Mouse (Mus musculus): Measurements from ENCODE around the gene Gm21988. TPM values are rescaled to one million over a fixed set of nuclear protein-coding genes. Genes with fewer than 3 reads are reported as not detected.

Gm21988 gene
- total RNA-seq, 2 experiments from 2014 or later = 7.2 to 7.9 TPM

GRCm38 (mm10) chr11:70189319-70190134, 50.1 kb downstream of the Gm21988 start:
- no peak for DNase-seq (ENCODE audit: low spot score in 2 of 2)

Small RNAs within 50 kb of the gene (microRNA-seq; reads per million reads assigned to microRNA genes)
- gene Mir195a (1,074 to 2,365 reads per million in 2 experiments), gene Mir497 (0 reads per million in 2 experiments), gene Mir497b (0 reads per million in 2 experiments)

Other genes starting within 250 kb of the Gm21988 start
- gene Gabarap, start 248.7 kb downstream of the Gm21988 start, total RNA-seq (2021) = 100 to 1,000 TPM; 221 to 251 TPM
- 10 to 100 TPM; 38.0 to 40.0 TPM for gene Phf23, start 244.1 kb downstream of the Gm21988 start, total RNA-seq (2021)
- 10 to 100 TPM; 29.3 to 29.7 TPM for gene Dvl2, start 239.2 kb downstream of the Gm21988 start, total RNA-seq (2021)
- gene Acadvl, start 224.4 kb downstream of the Gm21988 start, total RNA-seq (2021) = 10 to 100 TPM; 62.3 to 69.2 TPM
- gene Dlg4, start 222.9 kb downstream of the Gm21988 start, total RNA-seq (2021) = 100 to 1,000 TPM; 845 to 900 TPM
- gene Asgr1, start 185.7 kb downstream of the Gm21988 start, total RNA-seq (2021) = 1 to 10 TPM in 1 of 2 experiments, under 1 TPM in 1; 0.88 to 1.0 TPM
- gene Asgr2, start 147.2 kb downstream of the Gm21988 start, total RNA-seq (2021) = not detected
- gene Mgl2, start 109.5 kb downstream of the Gm21988 start, total RNA-seq (2021) = 1 to 10 TPM in 1 of 2 experiments, under 1 TPM in 1; 0.55 to 1.2 TPM
- gene Clec10a, start 83.6 kb downstream of the Gm21988 start, total RNA-seq (2021) = 1 to 10 TPM; 1.1 to 2.3 TPM
- 10 to 100 TPM; 26.1 to 32.9 TPM for gene Slc16a11, start 27.1 kb downstream of the Gm21988 start, total RNA-seq (2021)
- gene Slc16a13, start 18.8 kb downstream of the Gm21988 start, total RNA-seq (2021) = 10 to 100 TPM in 1 of 2 experiments, 1 to 10 TPM in 1; 9.3 to 12.6 TPM
- 1 to 10 TPM; 2.7 to 2.9 TPM for gene Bcl6b, start 10.0 kb downstream of the Gm21988 start, total RNA-seq (2021)
- gene 0610010K14Rik, start 1.9 kb downstream of the Gm21988 start, total RNA-seq (2021) = 10 to 100 TPM; 42.3 to 47.7 TPM
- 100 to 1,000 TPM; 280 to 324 TPM for gene Rnasek, start within 50 bp of the Gm21988 start, total RNA-seq (2021)
- under 1 TPM in 1 of 2 experiments, not detected in 1; 0.48 TPM for gene Alox12, start 15.5 kb upstream of the Gm21988 start, total RNA-seq (2021)
- not detected for gene Alox12e, start 82.8 kb upstream of the Gm21988 start, total RNA-seq (2021)
- not detected for gene Alox15, start 112.2 kb upstream of the Gm21988 start, total RNA-seq (2021)
- gene Pelp1, start 170.2 kb upstream of the Gm21988 start, total RNA-seq (2021) = 10 to 100 TPM; 38.5 to 39.6 TPM
- 10 to 100 TPM; 94.0 to 95.9 TPM for gene Arrb2, start 192.8 kb upstream of the Gm21988 start, total RNA-seq (2021)
- gene Med11, start 212.1 kb upstream of the Gm21988 start, total RNA-seq (2021) = 10 to 100 TPM; 12.9 to 17.9 TPM
- 1 to 10 TPM in 1 of 2 experiments, under 1 TPM in 1; 0.62 to 1.2 TPM for gene Zmynd15, start 219.6 kb upstream of the Gm21988 start, total RNA-seq (2021)
- under 1 TPM; 0.62 to 0.78 TPM for gene Cxcl16, start 220.2 kb upstream of the Gm21988 start, total RNA-seq (2021)